Mouse (Mus musculus): ENCODE data around the gene 1700019D03Rik.
"Not testable (repeated sequence)": the region's sequence is repeated elsewhere in the genome, so short reads cannot be mapped to it uniquely, and the experiment has no call there.

DNA sequence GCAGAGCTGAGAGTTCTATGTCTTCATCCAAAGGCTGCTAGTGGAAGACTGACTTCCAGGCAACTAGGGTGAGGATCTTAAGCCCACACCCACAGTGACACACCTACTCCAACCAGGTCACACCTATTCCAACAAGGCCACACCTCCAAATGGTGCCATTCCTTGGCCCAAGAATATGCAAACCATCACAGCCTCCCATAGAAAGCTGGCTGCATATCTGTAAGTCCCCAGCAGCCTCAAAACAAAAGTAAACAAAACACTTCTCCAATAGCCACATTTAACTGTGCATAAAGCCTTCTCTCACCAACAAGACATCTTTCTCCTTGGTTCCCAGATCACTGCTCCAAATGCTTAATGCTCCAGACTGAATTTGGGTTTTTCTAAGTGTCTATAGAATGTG is 101.1 kb downstream of the 1700019D03Rik start:
- not testable (repeated sequence) for TF ChIP-seq GATA1, TAL1 (IDR thresholded peaks at IDR 0.05; ENCODE audit: low read length)

Data from erythroblast, embryonic 14.5 days (primary cell).